Mouse (Mus musculus) R1 (cell line): ENCODE results near the gene Sptlc2.
"Not testable (repeated sequence)": the region's sequence is repeated elsewhere in the genome, so short reads cannot be mapped to it uniquely, and the experiment has no call there.

Experiments used
- DNase-seq: peaks from one replicate; pipeline ENCODE4 v3.0.0-alpha.2; 2018; ENCODE audit warnings: low read depth, low spot score

Gene Sptlc2

DNA sequence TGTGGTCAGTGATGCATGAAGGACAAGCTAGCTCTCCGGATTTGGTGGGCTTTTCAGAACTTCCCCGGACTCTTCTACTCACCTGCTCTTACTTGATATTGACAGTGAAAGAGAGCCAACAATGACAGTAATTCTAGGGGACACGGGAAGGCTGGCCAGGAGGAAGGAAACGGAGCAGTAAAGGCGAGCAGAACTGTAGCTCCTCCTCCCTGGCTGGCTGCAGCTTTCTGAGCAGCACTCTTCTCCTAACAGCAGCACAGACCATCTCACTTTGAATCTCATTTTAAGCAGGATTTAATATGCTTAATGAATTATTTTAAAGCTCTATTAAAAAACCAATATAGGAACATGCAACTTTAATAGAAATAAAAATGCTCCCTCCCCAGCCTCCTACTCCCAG, 56.2 kb downstream of the Sptlc2 start:
- DNase-seq = no peak

DNA sequence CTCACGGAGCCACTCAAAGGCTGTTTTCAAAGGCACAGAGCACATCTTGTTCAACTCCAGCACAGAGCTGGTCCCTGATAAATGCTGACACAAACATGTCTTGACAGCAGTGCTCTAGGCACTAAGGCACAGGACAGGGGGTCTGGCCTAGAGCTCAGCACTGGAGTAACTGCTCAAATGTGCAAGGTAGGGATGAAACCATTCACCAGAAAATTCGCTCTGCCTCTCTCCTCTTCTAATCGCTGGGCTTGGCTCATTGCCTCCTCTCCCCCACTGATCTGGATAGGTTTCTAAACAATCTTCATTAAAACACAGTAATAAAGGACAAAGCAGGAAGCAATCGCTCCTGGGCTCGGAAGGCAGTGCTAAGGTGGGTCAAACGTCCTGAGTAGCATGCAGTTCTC, 57.1 kb downstream of the Sptlc2 start:
- no peak for DNase-seq

DNA sequence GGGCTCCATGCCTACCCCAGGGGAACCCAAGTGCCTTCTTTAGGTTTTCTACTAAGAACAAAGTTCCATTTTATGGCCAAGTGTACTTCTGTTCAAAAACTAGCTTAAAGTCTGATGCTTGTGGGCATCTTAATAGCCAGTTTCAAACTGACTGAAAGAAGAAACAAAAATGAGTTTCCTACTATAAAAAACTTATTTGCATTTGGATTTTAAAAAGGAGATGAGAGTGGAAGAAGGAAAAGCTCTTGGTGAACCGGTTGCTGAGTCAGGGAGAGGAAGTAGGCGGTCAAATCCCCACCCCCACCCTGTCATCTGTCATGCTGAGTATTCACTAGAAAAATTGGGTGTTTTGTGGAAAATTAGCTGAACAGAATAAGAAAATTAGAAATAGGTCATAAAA, 57.9 kb downstream of the Sptlc2 start:
- no peak for DNase-seq

DNA sequence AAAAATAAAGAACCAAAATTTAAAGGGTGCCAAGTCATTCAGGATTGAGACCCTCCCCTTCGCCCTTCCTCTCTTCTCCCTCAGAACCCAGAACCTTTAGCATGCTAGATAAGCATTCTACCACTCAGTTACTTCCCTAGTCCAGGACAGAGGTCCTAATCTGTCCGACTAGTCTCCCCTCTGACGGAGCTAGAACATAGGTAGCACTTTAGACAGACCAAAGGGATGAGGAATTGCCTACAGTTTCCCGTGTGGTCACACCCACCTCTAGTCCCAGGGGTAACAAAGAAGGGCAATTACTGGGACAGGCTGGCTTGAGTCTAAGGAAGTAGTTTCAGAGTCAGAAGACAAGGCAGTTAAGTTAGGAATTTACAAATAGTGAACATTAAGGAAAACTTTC, 60.1 kb downstream of the Sptlc2 start:
- peak; percentile 59 for DNase-seq

DNA sequence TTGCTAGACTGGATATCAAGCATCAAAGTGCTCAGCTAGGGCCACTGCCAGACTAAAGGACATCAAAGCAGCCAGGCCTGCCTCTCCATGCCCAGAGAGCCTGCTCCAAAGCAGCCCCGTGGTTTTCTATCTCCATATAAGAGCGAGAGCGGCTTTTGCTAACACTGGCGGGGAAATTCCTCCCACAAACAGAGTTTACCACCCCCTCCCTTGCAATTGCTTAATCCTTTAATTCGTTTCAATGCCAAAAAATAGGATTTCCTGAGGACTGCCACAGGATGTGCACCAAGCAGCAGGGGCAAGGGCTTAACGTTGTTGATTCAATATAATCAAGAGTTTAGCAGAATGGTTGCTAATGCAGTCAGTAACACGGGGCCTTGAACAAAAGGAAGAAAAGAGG, 60.5 kb downstream of the Sptlc2 start:
- DNase-seq = peak; percentile 54

DNA sequence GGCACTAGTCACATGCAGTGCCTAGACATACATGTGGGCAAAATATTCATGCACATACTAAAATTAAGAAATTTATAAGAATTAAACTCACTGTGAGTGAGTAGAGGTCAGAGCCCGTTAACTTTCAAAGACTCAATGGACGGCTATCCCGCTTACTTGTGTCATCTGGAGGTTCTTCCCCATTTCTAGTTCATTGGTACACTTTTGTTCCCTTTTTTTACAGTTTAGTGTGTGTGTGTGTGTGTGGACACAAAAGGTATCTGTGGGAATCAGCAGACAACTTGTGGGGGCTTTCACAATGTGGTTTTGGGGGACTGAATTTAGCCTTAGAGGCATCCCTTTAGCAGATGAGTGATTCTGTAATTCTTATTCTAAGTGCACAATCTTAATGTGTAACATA, 62.7 kb downstream of the Sptlc2 start:
- DNase-seq = no peak

DNA sequence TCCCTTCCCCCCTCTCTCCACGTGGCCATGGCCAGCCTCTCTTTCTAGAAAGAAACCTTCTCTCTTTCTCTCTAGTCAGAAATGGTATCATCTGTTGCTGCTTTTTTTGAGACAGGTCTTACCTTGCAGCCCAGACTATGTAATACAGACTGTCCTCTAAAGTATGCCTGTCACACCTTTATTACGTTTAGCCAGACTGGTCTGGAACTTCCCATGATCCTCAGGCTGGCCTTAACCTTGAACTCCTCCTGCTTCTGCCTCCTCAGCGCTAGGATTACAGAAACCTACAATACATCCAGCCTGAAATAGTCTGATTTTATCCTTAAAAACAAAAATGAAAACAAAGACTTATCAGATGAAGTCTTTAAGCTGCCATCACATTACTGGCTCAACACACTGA, 68.9 kb downstream of the Sptlc2 start:
- DNase-seq = peak; percentile 65

DNA sequence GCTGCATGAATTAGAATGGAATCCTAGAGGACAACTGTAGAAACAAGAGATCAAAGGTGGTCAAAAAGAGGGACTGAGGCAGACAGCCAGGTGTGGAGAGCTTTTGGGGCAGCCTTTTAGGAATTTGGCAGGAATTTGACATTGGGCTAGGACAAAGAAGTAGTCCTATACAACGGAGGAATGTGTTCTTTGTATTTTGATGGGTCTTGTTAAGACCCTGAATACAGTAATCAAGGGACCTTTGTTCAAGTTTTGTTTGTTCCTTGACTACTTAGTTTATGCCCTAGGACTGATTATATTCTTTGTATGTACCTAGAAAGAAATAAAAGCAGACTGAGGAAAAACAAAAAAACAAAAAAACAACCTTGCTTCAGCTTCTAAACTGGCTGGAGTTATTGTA, 70.2 kb downstream of the Sptlc2 start:
- DNase-seq = peak; percentile 98

DNA sequence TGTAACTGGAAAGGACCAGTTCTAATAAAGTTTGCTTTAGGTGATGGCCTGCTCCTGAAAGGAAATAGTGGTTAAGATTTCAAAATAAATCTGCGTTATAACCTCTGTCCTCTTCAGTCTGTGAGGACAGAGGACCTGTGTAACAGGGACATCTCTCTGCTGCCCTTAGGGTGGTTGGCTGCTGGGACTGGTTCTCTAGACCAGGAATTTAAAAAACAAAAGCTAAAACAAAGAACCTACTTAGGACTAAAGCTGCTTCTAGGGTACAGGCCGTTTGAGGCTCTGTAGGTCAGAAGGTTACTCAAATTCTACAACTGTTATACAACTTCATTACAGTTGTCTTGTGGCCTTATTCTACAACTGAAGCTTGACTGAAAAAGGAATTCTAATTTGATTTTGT, 75.1 kb downstream of the Sptlc2 start:
- peak; percentile 55 for DNase-seq

DNA sequence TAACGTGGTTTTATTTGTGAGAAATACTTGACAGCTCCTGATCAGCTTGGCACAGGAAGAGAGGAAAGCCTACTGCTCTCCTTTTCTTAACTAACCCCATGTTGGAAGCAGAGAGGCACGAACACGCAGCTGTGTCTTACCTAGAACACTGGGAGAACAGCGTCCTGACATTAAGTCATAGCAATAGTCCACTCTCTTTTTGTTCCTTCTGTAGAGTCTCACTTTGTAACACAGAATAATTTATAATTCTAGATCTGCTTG, 81.6 kb downstream of the Sptlc2 start:
- DNase-seq = not testable (repeated sequence)

DNA sequence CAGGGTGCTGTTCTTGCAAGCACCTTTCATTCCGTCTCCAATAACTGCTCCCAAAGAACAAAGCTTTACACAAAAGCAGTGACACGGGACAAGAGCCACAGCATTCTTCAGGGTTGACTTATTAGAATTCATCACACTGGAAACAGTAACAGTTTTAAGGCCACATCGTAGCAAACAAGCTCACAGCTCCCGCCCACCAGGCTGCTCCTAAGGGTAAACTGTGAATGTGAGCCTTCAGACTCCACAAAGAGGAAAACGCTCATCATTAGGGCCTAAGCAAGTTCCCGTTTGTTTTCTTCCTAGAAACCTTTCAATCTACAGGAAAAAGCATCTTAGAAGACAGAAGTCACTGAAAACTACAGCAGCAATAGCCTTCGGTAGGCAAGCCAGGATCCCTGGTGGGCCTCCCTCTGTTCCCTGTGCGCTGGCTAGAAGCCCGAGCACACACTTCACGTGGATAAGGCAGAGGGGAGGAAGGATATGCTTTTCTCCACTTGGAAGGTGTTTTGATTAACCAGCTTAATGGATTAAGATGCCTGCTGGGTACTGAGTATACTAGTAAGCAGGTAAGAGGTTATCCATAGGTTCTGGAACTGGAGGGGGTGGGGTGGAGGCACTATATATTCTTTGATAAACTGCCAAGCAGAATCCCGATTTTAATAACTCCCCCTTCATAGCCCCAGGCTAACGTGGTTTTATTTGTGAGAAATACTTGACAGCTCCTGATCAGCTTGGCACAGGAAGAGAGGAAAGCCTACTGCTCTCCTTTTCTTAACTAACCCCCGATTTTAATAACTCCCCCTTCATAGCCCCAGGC, 82.2 kb downstream of the Sptlc2 start:
- no peak for DNase-seq

DNA sequence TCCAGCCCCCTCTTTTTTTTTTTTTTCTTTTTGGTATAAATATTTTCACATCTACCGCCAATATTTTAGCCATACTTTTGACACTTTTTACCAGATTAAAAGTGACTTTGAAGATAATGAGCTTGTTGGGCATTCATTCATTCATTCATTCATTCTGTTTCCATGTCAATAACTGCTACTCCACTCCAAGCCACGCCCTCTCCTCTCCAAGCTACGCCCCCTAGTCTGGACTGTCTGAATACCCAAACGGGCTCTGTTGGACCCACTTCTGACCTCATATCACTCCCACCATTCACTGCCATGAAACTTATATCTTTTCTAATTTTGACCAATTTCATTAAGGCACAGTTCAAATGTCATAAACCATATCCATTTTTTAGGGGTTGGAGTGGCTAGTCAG, 87.0 kb downstream of the Sptlc2 start:
- peak; percentile 69 for DNase-seq

DNA sequence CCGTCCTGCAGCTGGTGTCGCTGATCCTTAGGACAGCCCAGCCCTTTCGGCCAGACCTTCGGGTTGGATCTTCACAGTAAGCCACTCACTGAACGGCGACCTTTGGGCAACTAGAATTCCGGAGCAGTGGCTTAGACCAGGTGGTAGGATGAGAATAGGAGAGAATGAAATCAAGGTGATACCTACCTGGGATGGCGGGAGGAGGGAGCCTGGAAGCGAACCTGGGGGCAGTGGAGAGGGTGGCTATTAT, 87.8 kb downstream of the Sptlc2 start:
- no peak for DNase-seq

DNA sequence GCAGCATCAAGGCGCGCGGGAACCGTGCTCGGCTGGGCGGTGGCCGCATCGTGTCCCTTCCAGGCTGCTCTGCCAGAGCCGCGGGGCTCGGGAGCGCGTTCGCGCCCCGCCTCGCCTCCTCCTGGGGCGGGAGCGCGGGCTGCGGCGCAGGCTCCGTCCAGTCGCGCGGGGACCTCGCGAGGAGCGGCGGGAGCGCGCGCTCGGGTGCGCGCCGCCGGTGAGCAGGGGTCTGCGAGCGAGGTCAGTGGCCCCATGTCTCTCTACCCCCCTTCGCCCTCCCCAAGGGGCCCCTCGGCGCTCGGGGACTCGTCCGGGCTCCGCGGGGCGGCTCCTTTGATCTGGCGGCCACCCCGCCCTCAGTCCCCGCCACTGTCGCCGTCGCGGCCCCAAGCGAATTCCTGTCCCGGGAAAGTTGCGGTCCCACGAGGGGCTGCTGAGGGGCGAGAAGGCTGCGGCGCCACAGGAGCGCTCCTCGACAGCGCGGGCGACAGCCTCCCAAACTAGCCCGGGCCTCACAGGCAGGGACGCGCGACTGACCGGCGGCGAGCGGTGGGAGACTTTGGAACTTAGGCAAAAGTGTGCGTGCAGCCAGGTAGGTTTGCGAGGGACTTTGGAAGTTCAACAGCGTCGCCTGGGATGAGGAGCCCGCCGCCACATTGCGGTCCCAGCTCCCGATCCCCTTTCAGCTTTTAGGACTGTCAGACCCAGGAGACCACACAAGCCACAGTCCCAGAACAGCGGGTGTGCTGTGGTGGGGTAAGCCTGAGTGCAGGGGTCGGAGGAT, 88.3 kb downstream of the Sptlc2 start, which contains the start of gene Ism2:
TSS of gene Ism2 (minus strand) at position 49 of the 784 bp plus-strand sequence.
- DNase-seq = peak; percentile 56

DNA sequence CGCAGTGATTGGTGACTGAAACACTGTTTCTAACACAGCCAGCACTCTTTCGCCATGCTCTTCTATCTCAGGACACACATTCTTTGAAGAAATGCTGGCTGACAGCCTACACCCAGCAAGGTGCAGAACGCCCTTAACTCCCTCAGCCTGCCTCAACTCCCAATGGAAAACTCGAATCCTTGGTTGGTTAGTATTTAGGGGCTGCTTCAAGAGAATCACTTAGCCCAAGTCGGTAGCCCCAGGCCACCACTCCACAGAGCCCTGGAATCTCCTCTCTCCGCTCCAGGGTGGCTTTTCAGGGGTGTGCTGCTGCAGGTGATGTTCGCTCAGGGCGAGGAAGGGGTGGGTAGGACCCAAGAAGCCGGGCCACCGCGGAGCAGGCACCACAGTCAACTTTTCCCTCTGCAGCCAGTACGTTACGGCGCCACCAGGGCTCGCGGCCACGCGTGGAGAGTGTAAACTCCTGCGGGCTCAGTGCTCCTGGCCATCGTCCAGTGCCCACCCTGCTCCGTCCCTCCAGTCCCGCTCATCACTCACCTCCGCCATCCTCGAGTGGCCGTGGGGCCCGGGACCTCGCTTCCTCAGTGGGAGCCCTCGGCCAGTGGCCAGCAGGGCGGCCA, 89.0 kb downstream of the Sptlc2 start:
- peak; percentile 41 for DNase-seq

DNA sequence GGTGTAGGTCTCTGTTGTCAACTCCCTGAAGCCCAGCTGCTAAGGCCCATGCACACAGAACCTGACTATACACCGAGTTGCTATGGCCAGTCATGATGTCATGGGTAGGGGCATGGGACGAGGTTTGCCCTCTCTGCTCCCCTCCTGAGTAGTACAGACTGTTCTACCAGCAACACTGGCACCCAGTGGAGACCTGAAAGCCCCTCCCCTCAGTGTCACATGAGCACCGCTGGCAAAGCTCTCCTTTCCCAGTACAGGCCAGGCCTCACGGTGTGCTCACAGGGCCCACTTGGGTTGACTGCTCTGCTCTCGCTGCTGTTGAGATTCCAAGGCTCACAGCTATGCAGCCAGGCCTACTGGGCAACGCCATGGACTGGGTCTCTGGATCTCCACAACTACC, 94.2 kb downstream of the Sptlc2 start:
- DNase-seq = no peak

DNA sequence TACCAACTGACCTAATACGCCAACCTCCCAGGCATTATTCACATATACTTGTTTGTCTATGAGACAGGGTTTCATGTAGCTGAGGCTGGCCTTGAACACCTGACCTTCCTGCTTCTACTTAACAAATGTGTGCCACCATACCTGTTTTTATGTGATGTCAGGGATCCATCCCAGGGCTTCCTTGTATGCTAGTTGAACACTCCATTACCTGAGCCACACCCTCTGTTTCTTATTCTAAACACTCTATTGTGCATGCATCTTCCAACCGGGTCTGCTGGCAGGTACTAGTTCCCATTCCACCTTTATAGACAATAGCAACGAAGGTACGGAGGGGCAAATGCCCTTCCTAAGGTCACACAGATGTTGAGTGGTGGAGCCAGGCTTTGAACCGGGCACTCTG, 99.1 kb downstream of the Sptlc2 start:
- DNase-seq = peak; percentile 82

DNA sequence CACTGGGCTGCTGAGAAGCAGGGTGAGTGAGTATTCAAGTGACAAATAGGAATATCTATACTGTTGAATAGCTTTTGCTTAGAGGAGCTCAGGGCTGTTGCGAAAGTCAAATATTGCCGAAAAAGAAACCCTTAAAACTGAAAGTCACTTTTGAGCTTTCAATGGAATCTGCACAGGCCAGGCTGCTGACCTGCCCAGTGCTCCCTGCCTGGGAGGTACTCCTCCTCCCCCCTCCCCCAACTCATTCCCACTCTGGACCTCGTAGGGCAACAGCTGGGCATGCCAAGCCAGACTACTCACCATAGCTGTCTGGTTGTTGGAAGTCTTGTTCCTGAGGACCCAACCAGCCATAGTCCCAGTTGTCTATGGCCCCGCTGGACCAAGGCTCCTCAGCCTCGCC, 103.4 kb downstream of the Sptlc2 start:
- no peak for DNase-seq

DNA sequence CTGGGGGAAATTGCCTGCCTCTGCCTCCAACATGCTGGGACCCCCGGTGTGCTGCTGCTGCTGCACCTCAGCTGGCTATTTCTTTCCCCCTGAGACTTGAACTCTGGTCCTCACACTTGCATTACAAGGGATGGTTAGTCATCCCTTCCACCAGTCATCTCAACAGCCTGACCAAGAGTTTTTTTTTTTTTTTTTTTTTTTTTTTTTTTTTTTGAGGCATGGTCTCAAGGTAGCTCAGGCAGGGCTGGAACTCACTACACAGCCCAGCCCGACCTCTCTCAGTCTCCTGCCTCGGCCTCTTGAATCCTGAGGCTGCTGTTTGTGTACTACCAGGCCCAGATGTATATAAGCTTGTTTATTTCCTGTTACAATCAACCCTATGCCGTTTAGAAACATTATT, 103.9 kb downstream of the Sptlc2 start:
- no peak for DNase-seq

DNA sequence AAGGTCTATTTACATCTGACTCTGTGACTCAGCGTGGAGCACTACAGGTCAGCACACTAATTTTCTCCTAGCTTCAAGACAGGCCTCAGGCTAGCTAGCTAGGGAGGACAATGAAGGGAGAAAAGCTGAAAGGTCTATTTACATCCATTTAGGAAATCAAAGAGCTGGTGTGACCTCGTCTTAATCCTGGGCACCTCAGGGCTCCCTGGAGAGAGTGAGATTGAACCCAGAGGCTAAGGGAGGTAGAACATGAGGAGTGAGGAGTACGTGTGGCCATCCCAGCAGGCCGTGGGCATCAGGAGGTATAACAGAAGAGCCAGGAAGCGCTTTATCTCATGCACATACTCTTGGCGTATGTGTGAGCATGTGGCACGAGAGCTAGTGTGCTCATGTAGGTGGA, 104.4 kb downstream of the Sptlc2 start:
- DNase-seq = no peak

DNA sequence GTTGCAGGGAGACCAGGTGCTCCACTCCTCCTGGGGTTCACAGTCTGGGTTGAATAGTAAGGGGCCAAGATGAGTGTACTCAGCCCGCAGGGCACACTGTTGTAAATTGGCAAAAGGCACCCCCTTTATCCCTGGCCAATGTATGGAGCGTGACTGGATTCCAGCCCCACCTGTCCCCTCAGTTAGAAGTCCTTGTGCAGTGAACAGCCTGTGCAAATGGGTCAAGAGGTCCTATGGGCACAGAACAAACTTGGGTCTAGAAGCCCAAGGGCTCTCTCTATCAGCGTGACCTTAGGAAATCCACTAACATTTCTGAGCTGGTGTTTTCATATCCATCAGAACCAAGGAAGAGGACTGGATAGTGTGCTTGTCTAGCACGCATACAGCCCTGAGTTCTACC, 105.4 kb downstream of the Sptlc2 start:
- no peak for DNase-seq

DNA sequence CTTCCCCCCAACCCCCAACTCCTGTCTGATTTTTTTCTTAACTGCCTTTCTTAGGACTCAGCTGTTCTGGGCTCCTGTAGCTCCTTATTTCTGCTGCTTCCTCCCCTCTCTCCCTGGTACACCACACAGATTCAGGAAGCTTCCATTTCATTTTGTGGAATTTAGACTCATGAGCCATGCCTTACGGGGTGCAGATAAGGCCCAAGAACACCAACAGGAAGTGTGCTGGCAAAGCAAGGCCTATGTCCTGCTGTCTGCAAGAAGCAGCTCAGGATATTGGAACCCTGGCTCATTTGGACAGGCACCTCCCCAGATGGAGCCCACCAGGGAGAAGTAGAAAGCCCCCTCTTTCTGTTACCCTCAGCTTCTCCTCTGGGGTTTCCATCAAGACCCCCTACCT, 106.4 kb downstream of the Sptlc2 start:
- DNase-seq = no peak

DNA sequence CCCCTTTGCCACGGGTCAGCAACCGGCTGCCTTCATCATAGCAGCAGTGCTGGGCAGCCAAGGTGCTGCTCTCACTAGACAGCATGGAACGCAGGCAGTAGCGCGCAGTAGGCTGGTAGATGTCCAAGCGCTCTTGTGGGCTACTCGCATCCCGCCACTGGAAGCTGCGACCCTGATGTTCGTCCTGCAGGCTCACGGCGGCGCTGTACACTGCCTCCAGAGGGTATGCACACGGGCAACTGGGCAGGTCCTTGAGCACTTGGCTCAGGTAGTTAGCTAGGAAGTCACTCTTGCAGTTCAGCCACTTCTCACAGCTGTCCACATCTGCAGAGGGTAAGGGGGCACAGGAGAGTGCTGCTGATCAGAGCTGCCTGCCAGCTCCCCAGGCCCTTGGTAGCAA, 108.3 kb downstream of the Sptlc2 start:
- peak; percentile 80 for DNase-seq
